Mouse (Mus musculus): ENCODE measurements at regions not wholly inside any gene's neighbourhood (a gene's known extent, or its start where the extent isn't known, plus 50 kb on each side); places are given as distances from the start of the nearest gene placed in this dataset.

DNA sequence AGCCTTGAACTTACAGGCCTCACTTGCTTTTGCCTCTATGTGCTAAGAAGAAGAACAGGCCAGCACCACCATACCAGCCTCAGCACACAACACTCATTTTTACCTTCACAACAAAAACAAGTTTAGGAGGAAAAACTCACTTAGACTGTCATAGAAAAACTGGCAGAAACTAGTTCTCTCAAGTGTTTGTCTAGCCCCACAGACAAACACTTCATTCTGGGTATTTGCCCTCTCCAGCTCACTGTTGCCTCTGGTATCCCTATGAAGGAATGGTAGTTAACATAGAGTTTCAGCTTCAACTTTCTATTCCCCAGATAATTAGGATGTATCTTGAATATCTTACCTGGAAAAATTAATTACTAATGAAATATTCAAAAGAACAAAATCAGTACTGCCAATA, 433.6 kb upstream of the Tle4 start:
- TF ChIP-seq POLR2A (IDR thresholded peaks at IDR 0.05; ENCODE audit: low read depth, low read length) (no peak), CTCF (IDR thresholded peaks at IDR 0.05; ENCODE audit: extremely low read depth, insufficient read length, insufficient replicate concordance, low read depth, low read length) (no peak)
